Mouse (Mus musculus): ENCODE measurements around the gene Chtf18.

The Chtf18 gene

DNA sequence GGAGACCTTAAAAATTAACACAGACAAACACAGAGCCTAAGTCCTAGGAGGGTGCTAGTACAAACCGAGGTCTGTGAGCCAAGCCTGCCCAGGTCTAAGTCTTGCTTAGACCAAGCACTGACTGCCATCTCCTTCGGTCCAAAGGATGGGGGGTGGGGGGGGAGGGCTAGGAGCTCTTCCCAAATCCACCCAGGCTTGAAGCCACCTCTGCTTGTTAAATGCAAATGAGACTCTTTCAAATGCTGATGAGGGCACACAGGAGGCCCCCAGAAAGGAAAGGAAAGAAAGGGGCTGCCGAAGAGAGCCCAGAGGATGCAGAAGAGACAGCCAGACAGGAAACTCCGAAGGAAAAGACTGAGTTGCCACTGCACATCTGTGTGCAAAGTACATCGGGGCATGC lies 47.4 kb downstream of the Chtf18 start:
- in situ Hi-C loops (cut with MboI; ENCODE audit: unreplicated experiment in 2 of 2) = loop anchor here in 1 of 2 experiments (10.0 kb wide), 1 partner anchor 105 kb away; the partner anchor contains the start of genes Lmf1 and Sox8

DNA sequence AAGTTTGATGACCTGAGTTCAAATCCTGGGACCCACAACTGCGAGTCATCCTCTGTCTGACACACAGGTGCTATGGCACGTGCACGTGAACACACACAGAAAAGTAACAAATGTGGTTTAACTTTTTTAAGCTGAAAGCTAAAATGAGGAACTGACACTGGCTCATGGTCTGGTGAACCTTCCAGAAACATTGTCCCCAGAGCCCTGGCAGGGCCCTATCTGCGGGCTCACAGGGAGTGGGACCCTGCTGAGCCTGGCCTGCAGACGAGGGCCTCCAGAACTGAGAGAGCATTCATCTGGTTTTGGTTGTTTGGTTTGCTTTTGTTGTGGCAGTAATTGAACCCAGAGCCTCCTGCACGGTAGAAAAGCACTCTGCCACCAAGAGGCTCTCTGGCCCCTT lies 49.2 kb downstream of the Chtf18 start:
- in situ Hi-C loops (cut with MboI; ENCODE audit: unreplicated experiment in 2 of 2) = loop anchor here in 1 of 2 experiments (10.0 kb wide), 1 partner anchor 103 kb away; the partner anchor contains the start of genes Lmf1 and Sox8

DNA sequence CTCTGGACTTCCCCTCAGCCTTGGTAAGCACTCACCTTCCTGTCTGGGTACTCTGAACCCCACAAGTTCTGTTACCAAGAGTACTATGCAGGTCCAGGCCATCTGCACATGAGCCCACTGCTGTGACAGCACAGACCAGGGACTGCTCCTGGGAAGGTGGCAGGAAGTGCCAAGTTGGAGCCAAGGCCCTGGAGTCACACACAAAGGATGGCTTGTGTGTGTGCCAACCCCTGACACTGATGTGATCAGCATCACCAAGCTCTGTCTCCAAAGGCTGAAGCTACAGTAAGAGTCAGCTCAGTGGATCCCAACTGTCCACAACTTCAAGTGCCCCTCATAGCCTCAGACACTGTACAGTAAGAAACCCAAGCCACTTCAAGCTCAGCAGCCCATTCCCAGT lies 54.2 kb downstream of the Chtf18 start:
- in situ Hi-C loops (cut with MboI; ENCODE audit: unreplicated experiment in 2 of 2) = loop anchor here in 1 of 2 experiments (10.0 kb wide), 1 partner anchor 98 kb away; the partner anchor contains the start of genes Lmf1 and Sox8

Data from v-Abl transformed pro-B cells (cell line).